Mouse (Mus musculus) small intestine, adult 2 months (tissue): ENCODE results near the gene Prps1l3.

Source experiments
- CTCF ChIP-seq: fragments of 200-500 bp; IDR thresholded peaks from 2 replicates; pipeline ENCODE4 v1.5.1; 2012; ENCODE audit warnings: low read depth, mild to moderate bottlenecking, control low read depth, inconsistent platforms, low read length, moderate library complexity, mixed read lengths; ENCODE audit not compliant: insufficient replicate concordance, insufficient read length; ENCODE audit errors: extremely low read depth
- POLR2A ChIP-seq: fragments of 200-500 bp; IDR thresholded peaks from 2 replicates; pipeline ENCODE4 v1.6.1; 2012; ENCODE audit warnings: low read depth, mild to moderate bottlenecking, control low read depth, inconsistent platforms, low read length, moderate library complexity

DNA sequence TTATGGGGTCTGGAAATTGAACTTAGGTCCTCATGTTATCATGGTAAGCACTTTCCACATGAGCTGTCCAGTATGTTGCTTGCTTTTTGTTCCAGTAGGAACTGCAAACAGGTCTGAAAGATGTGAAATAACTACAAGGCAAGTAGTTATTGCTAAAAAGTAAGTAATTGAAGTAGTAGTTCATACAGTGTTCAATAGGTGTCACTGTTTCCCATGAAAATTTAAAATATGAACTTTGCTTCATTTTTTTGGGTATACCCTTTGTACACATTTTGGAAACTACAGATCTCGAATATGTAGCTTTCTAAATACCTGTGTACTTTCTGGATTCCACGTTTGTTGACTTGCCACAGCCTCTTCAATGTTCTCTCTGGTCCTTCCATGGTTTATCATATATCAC, 28.4 kb downstream of the Prps1l3 start:
- TF ChIP-seq POLR2A (no peak), CTCF (no peak)
